8 mouse cellular contexts compared by ENCODE assay signal in the genomic region with DNA sequence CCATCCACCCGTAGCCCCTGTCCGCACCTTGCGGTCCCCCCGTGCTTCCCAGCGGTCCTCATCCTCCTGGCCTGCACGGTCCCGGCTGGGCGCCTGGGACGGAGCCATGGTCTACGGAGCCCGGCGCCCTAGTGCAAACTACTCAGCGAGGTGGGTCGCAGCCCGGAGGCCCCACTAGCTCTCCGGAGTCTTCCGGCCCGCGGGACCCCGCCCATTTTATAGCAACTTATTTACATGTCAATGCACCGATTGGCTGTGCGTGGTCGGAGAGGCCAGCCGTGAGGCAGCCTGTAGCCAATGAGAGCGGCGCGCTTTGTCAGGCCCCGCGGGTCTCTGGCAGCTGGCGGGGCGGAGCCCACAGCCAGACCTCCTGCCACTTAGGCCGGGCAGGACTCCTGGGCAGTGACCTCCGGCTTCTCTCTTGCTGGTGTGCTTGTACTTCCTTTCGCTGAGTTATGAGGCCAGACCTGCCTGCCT. TPM values are rescaled to one million over a fixed set of nuclear protein-coding genes. Genes with fewer than 3 reads are reported as not detected.
DNase-seq lines count a peak whose midpoint lies in the region; ATAC-seq and TF ChIP-seq lines count a peak whose summit lies in the region.

No protein-coding gene starts in this region.

- peak; percentile 93 for ATAC-seq in erythroblast, adult 5-6 weeks (replicated peaks; ENCODE audit: low FRiP score, poor library complexity, severe bottlenecking)
- peak; percentile 95 for ATAC-seq in heart, embryonic 11.5 days (replicated peaks; ENCODE audit: insufficient number of reproducible peaks, low FRiP score, low TSS enrichment)
- ATAC-seq in kidney, embryonic 15.5 days (replicated peaks; ENCODE audit: low FRiP score), result peak; percentile 95

- peak; percentile 95 for DNase-seq in CD4-positive helper T cell, adult 2 months (ENCODE audit: low read depth, low spot score)
- peak; percentile 99 for DNase-seq in brain, embryonic 14.5 days (ENCODE audit: low read depth)
- peak; percentile 95 for DNase-seq in liver
- DNase-seq in monocyte, adult 2 months (ENCODE audit: low read depth in 1 of 2, low spot score in 2 of 2), result peak; percentile 76 to 83
- DNase-seq in spleen, postnatal 14 days (ENCODE audit: low spot score in 2 of 2), result peak; percentile 82 to 84

- peak overlapping the region; percentile 87 for H3K9ac ChIP-seq in heart, embryonic 11.5 days (ENCODE audit: low read depth, low read length)
- H3K9ac ChIP-seq in kidney, embryonic 15.5 days, result peak overlapping the region; percentile 93

- H3K4me1 ChIP-seq in heart, embryonic 11.5 days (ENCODE audit: control insufficient read depth, insufficient read depth, low read length), result peaks cover 22% of the 10 kb centered on the region
- H3K4me1 ChIP-seq in kidney, embryonic 15.5 days, result peaks cover 33% of the 10 kb centered on the region

- no peaks in the 10 kb centered on the region for H3K9me3 ChIP-seq in heart, embryonic 11.5 days (replicated peaks; ENCODE audit: control insufficient read depth, low read length)
- no peaks in the 10 kb centered on the region for H3K9me3 ChIP-seq in kidney, embryonic 15.5 days (replicated peaks)

- TF ChIP-seq POLR2A in brain, embryonic 14.5 days (IDR thresholded peaks at IDR 0.05; ENCODE audit: borderline replicate concordance, extremely low read depth, insufficient read depth, insufficient read length, poor library complexity, severe bottlenecking), result peak; percentile 86; the same call in 1 of the 2 replicates

- H3K4me2 ChIP-seq in heart, embryonic 11.5 days, result peak overlapping the region; percentile 94
- peak overlapping the region; percentile 97 for H3K4me2 ChIP-seq in kidney, embryonic 15.5 days

- no peaks in the 10 kb centered on the region for H3K36me3 ChIP-seq in heart, embryonic 11.5 days (ENCODE audit: control insufficient read depth, insufficient read depth, low read length)
- H3K36me3 ChIP-seq in kidney, embryonic 15.5 days, result peaks cover 13% of the 10 kb centered on the region; the same call in 1 of the 2 replicates

- H3K27me3 ChIP-seq in heart, embryonic 11.5 days (ENCODE audit: control insufficient read depth, insufficient read depth, low read length), result 0 out of 2 replicates have a peak, but pooled peaks cover 3% of the 10 kb centered on the region
- H3K27me3 ChIP-seq in kidney, embryonic 15.5 days, result no peaks in the 10 kb centered on the region

- TF ChIP-seq CTCF in brain, embryonic 14.5 days (IDR thresholded peaks at IDR 0.05; ENCODE audit: borderline replicate concordance, extremely low read depth, insufficient read depth, insufficient read length), result no peak

- WGBS in heart, embryonic 11.5 days (ENCODE audit: insufficient replicate concordance), result under 1% methylated on average over 34 of the region's 34 CpGs
- under 1% methylated on average over 34 of the region's 34 CpGs for WGBS in kidney, embryonic 15.5 days

- H3K4me3 ChIP-seq in heart, embryonic 11.5 days (ENCODE audit: low read depth, low read length), result peak overlapping the region; percentile 81
- peak overlapping the region; percentile 86 for H3K4me3 ChIP-seq in kidney, embryonic 15.5 days (replicated peaks)

- H3K27ac ChIP-seq in heart, embryonic 11.5 days (ENCODE audit: low read depth, low read length), result peak overlapping the region; percentile 91
- peak overlapping the region; percentile 95 for H3K27ac ChIP-seq in kidney, embryonic 15.5 days

RNA-seq across cellular contexts. Expression of gene Hes6, which starts 0.8 kb away (rescaled TPM):
- polyA plus RNA-seq in brain, embryonic 14.5 days (2012; rRNA removed), result 144 and 245 TPM in 2 replicates
- total RNA-seq in erythroblast, adult 5-6 weeks (2015; ENCODE audit: low replicate concordance), result 2.5 and 4.8 TPM in 2 replicates
- 4.2 and 5.0 TPM in 2 replicates for total RNA-seq in erythroblast, adult 5-6 weeks (2017; ENCODE audit: low replicate concordance)
- 55.2 and 55.7 TPM in 2 replicates for polyA plus RNA-seq in heart, embryonic 11.5 days (2014; fragmentation: Nextera tagmentation; extraction: Ambion mirVana)
- 67.4 and 70.0 TPM in 2 replicates for polyA plus RNA-seq in kidney, embryonic 15.5 days (2015; fragmentation: Nextera tagmentation; extraction: Ambion mirVana)

RNA-seq across cellular contexts. Expression of gene Ilkap, which starts 14.5 kb away (rescaled TPM):
- 118 and 128 TPM in 2 replicates for polyA plus RNA-seq in brain, embryonic 14.5 days (2012; rRNA removed)
- total RNA-seq in erythroblast, adult 5-6 weeks (2015; ENCODE audit: low replicate concordance), result 32.6 and 82.0 TPM in 2 replicates
- total RNA-seq in erythroblast, adult 5-6 weeks (2017; ENCODE audit: low replicate concordance), result 55.6 and 70.8 TPM in 2 replicates
- 110 and 122 TPM in 2 replicates for polyA plus RNA-seq in heart, embryonic 11.5 days (2014; fragmentation: Nextera tagmentation; extraction: Ambion mirVana)
- polyA plus RNA-seq in kidney, embryonic 15.5 days (2015; fragmentation: Nextera tagmentation; extraction: Ambion mirVana), result 132 and 141 TPM in 2 replicates

RNA-seq across cellular contexts. Expression of gene Per2, which starts 46.1 kb away (rescaled TPM):
- 8.9 and 9.4 TPM in 2 replicates for polyA plus RNA-seq in brain, embryonic 14.5 days (2012; rRNA removed)
- 1.9 and 2.7 TPM in 2 replicates for total RNA-seq in erythroblast, adult 5-6 weeks (2015; ENCODE audit: low replicate concordance)
- 1.7 and 2.0 TPM in 2 replicates for total RNA-seq in erythroblast, adult 5-6 weeks (2017; ENCODE audit: low replicate concordance)
- 2.8 and 4.5 TPM in 2 replicates for polyA plus RNA-seq in heart, embryonic 11.5 days (2014; fragmentation: Nextera tagmentation; extraction: Ambion mirVana)
- 2.9 and 3.6 TPM in 2 replicates for polyA plus RNA-seq in kidney, embryonic 15.5 days (2015; fragmentation: Nextera tagmentation; extraction: Ambion mirVana)

RNA-seq across cellular contexts. Expression of gene Erfe, which starts 46.8 kb away (rescaled TPM):
- 0.26 and 0.40 TPM in 2 replicates for polyA plus RNA-seq in brain, embryonic 14.5 days (2012; rRNA removed)
- total RNA-seq in erythroblast, adult 5-6 weeks (2015; ENCODE audit: low replicate concordance), result 0.42 and 2.7 TPM in 2 replicates
- 0.70 TPM in 1 of 2 replicates, not detected in the other for total RNA-seq in erythroblast, adult 5-6 weeks (2017; ENCODE audit: low replicate concordance)
- 0.90 and 2.4 TPM in 2 replicates for polyA plus RNA-seq in heart, embryonic 11.5 days (2014; fragmentation: Nextera tagmentation; extraction: Ambion mirVana)
- polyA plus RNA-seq in kidney, embryonic 15.5 days (2015; fragmentation: Nextera tagmentation; extraction: Ambion mirVana), result 1.9 and 2.0 TPM in 2 replicates

Comparison
In these comparisons a context has a peak if more than half of its experiments do, and no peak if none do; other contexts are left out.
1. Peak in every context shown above with its lines: DNase-seq, ATAC-seq, H3K4me3 ChIP-seq and H3K27ac ChIP-seq.